Mouse (Mus musculus): ENCODE results near the gene Cabp1.

- TF ChIP-seq CTCF (IDR thresholded peaks at IDR 0.05; ENCODE audit: extremely low read depth, insufficient read depth, insufficient read length, insufficient replicate concordance) (no peak), POLR2A (IDR thresholded peaks at IDR 0.05; ENCODE audit: low read depth, low read length) (no peak)
These were observed 18.7 kb upstream of the Cabp1 start for GRCm38 (mm10) chr5:115212861-115213260.

Measured in spleen, adult 2 months (tissue).